Mouse (Mus musculus) bone marrow macrophage, adult 2 months (primary cell): Measurements from ENCODE around the gene Sh3bgr.

Experiments used
- CTCF ChIP-seq: IDR thresholded peaks from 2 replicates; pipeline ENCODE4 v1.5.1; 2012; ENCODE audit warnings: low read depth, mild to moderate bottlenecking, low read length, moderate library complexity
- POLR2A ChIP-seq: IDR thresholded peaks from 2 replicates; pipeline ENCODE4 v1.6.1; 2012; ENCODE audit warnings: mild to moderate bottlenecking, low read depth, low read length, borderline replicate concordance

DNA sequence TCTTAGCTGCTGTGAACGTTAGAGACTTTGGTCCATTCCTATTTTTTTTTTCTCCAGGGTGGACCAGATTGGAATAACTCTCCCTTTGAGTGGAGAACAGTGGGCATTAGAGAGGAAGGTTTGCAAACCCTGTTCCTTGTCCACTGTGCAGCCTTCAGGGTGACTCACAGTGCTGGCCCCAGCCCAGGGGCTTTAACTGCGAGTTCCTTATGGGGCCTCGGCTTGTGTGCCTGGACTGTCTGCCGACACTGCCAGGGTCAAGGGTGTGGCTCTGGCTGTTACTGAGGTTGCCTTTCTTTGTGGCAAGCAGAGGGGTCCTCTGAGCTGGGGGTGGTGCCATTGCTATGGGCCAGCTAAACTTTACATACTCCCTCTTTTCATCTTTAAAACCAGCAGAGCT lies 49.3 kb upstream of the Sh3bgr start:
- no peak for TF ChIP-seq CTCF
- TF ChIP-seq POLR2A: no peak
